Comparison of ENCODE assay signal across 8 mouse cellular contexts in genomic region chr2:10372321-10372723, GRCm38 (mm10). TPM values are rescaled to one million over a fixed set of nuclear protein-coding genes. Genes with fewer than 3 reads are reported as not detected.
DNase-seq lines count a peak whose midpoint lies in the region; ATAC-seq lines count a peak whose summit lies in the region.

No protein-coding gene starts in this region.

- intact Hi-C loops in left cerebral cortex, postnatal 25 days (cut with DNase I), result loop anchor here (5.0 kb wide), 3 partner anchors 455 to 685 kb away; partner anchors contain the start of gene Gata3

- H3K9me3 ChIP-seq in hindbrain, embryonic 16.5 days (ENCODE audit: control insufficient read depth, low read length), result no peaks in the 10 kb centered on the region

- peak; percentile 44 for DNase-seq in adipocyte (ENCODE audit: low spot score)
- peak; percentile 48 to 58 for DNase-seq in cerebellum, postnatal 36 days
- peak; percentile 30 for DNase-seq in gastrocnemius, adult 18-20 months (ENCODE audit: low spot score)
- peak; percentile 74 to 79 for DNase-seq in left cerebral cortex, postnatal 25 days (ENCODE audit: low spot score in 2 of 2)
- peak; percentile 69 for DNase-seq in right cerebral cortex, postnatal 14 days
- peak; percentile 52 to 72 for DNase-seq in urinary bladder, postnatal 4 days (ENCODE audit: low spot score in 2 of 2)

- H3K9ac ChIP-seq in hindbrain, embryonic 16.5 days (ENCODE audit: low read depth, low read length), result peak overlapping the region; percentile 58

- H3K4me1 ChIP-seq in hindbrain, embryonic 16.5 days (ENCODE audit: control insufficient read depth, insufficient read depth, low read depth, low read length), result peaks cover 21% of the 10 kb centered on the region

- H3K4me2 ChIP-seq in hindbrain, embryonic 16.5 days (ENCODE audit: low read length), result peak overlapping the region; percentile 93

- ATAC-seq in hindbrain, embryonic 16.5 days, result peak; percentile 83
- peak; percentile 62 for ATAC-seq in megakaryocyte progenitor cell, adult 5-6 weeks (replicated peaks; ENCODE audit: poor library complexity)

- peaks cover 35% of the 10 kb centered on the region for H3K27me3 ChIP-seq in hindbrain, embryonic 16.5 days (replicated peaks; ENCODE audit: control insufficient read depth, insufficient read depth, low read length)

- no peak overlapping the region; the same call in 1 of the 2 replicates for H3K27ac ChIP-seq in hindbrain, embryonic 16.5 days (ENCODE audit: low read depth, low read length)

- H3K4me3 ChIP-seq in hindbrain, embryonic 16.5 days (ENCODE audit: low read length), result peak overlapping the region; percentile 50

- H3K36me3 ChIP-seq in hindbrain, embryonic 16.5 days (ENCODE audit: control insufficient read depth, insufficient read depth, low read length), result no peaks in the 10 kb centered on the region

- WGBS in hindbrain, embryonic 16.5 days, result 0% methylated on average over 26 of the region's 31 CpGs

RNA-seq across cellular contexts. Expression of gene Sfmbt2, which starts 2.0 kb away (rescaled TPM):
- total RNA-seq in gastrocnemius, adult 18-20 months (2021), result under 1 TPM; 0.07 to 0.09 TPM
- 6.3 and 6.6 TPM in 2 replicates for polyA plus RNA-seq in hindbrain, embryonic 16.5 days (2015; fragmentation: Nextera tagmentation; extraction: Ambion mirVana)
- 1 to 10 TPM; 4.0 to 5.3 TPM for total RNA-seq in left cerebral cortex, postnatal 25 days (2021)
- 0.77 and 0.85 TPM in 2 replicates for total RNA-seq in megakaryocyte progenitor cell, adult 5-6 weeks (2015)
- total RNA-seq in megakaryocyte progenitor cell, adult 5-6 weeks (2017), result 0.67 and 1.1 TPM in 2 replicates
